Mouse (Mus musculus) liver, embryonic 11.5 days (tissue): ENCODE results near the gene Itih3. TPM values are rescaled to one million over a fixed set of nuclear protein-coding genes. Genes with fewer than 3 reads are reported as not detected.
A peak's percentile ranks its signal among the peaks of the same experiment; 100 is the strongest.

ENCODE experiments used
- ATAC-seq: fragments of 200-750 bp; cut with Nextera tagmentation; replicated peaks from 2 replicates; pipeline ENCODE4 v1.8.0; 2017; ENCODE audit warnings: moderate number of reproducible peaks, mild to moderate bottlenecking, moderate TSS enrichment, moderate library complexity; ENCODE audit not compliant: low FRiP score
- DNase-seq: peaks from one replicate; pipeline ENCODE4 v3.0.0-alpha.2; 2017; ENCODE audit warnings: low spot score
- H3K27ac ChIP-seq: fragments of 300-500 bp; sonication (generic); 2 replicates; pipeline ENCODE4 v1.5.1; 2014; ENCODE audit warnings: mild to moderate bottlenecking, low read depth, low read length, control low read depth
- H3K27me3 ChIP-seq: fragments of 300-500 bp; sonication (generic); replicated peaks from 2 replicates; pipeline ENCODE4 v1.6.1; 2014; ENCODE audit warnings: low read length, mixed read lengths; ENCODE audit not compliant: control insufficient read depth, insufficient read depth
- H3K36me3 ChIP-seq: fragments of 300-500 bp; sonication (generic); 2 replicates; pipeline ENCODE4 v1.6.1; 2014; ENCODE audit warnings: mild to moderate bottlenecking, low read length, moderate library complexity, mixed read lengths; ENCODE audit not compliant: control insufficient read depth, insufficient read depth
- H3K4me1 ChIP-seq: fragments of 300-500 bp; sonication (generic); replicated peaks from 2 replicates; pipeline ENCODE4 v1.6.1; 2014; ENCODE audit warnings: low read length, mixed read lengths; ENCODE audit not compliant: control insufficient read depth, insufficient read depth
- H3K4me2 ChIP-seq: fragments of 300-500 bp; sonication (generic); 2 replicates; pipeline ENCODE4 v1.6.1; 2014; ENCODE audit warnings: mild to moderate bottlenecking, control low read depth, moderate library complexity
- H3K4me3 ChIP-seq: fragments of 300-500 bp; sonication (generic); 2 replicates; pipeline ENCODE4 v1.5.1; 2014; ENCODE audit warnings: low read depth, low read length, control low read depth
- H3K9ac ChIP-seq: fragments of 300-500 bp; sonication (generic); 2 replicates; pipeline ENCODE4 v1.6.1; 2014; ENCODE audit warnings: low read depth, low read length, control low read depth
- H3K9me3 ChIP-seq: fragments of 300-500 bp; sonication (generic); 2 replicates; pipeline ENCODE4 v1.6.1; 2016; ENCODE audit warnings: low read length, inconsistent platforms, mixed read lengths; ENCODE audit not compliant: control insufficient read depth
- WGBS: fragments of 180-500 bp; shearing (Covaris S2); extraction: QIAGEN DNeasy Blood & Tissue Kit; methylation state at CpG from one replicate; pipeline ENCODE4 v1.1.7; 2014; 5-methylcytosine and 5-hydroxymethylcytosine counted together
- polyA plus RNA-seq: library from polyadenylated mRNA; unstranded; fragments of >200 nt; fragmentation: Nextera tagmentation; extraction: Ambion mirVana; gene quantifications from 2 replicates; pipeline ENCODE4 v1.2.1, GENCODE M21; 2014

Gene Itih3
- polyA plus RNA-seq: 57.8 and 64.8 TPM in 2 replicates

GRCm38 (mm10) chr14:30923375-30924105 lies at the start of gene Itih3:
TSS of gene Itih3 (minus strand) at chr14:30923760.
- no peak for DNase-seq
- H3K4me3 ChIP-seq: peak within 1 kb of the TSS; percentile 13; the same call in 1 of the 2 replicates
- H3K36me3 ChIP-seq: no peaks in the 10 kb centered on the region
- ATAC-seq: no peak
- H3K4me2 ChIP-seq: peak within 1 kb of the TSS; percentile 41
- H3K4me1 ChIP-seq: no peaks in the 10 kb centered on the region
- H3K9me3 ChIP-seq: no peaks in the 10 kb centered on the region
- WGBS: 46% methylated on average over 6 of the region's 6 CpGs
- no peak within 1 kb of the TSS for H3K9ac ChIP-seq
- H3K27me3 ChIP-seq: no peaks in the 10 kb centered on the region
- 0 out of 2 replicates have a peak within 1 kb of the TSS, but pooled peaks have one; percentile 21 for H3K27ac ChIP-seq

- DNase-seq (no peak), ATAC-seq (no peak)
- Histone ChIP-seq H3K36me3 (peaks cover 6% of the 10 kb centered on the region; the same call in 1 of the 2 replicates), H3K27ac (no peak overlapping the region), H3K27me3 (no peaks in the 10 kb centered on the region), H3K9me3 (no peaks in the 10 kb centered on the region), H3K4me1 (no peaks in the 10 kb centered on the region), H3K9ac (no peak overlapping the region), H3K4me3 (no peak overlapping the region), H3K4me2 (no peak overlapping the region)
- 100% methylated on average over 1 of the region's 1 CpGs for WGBS
Measured at GRCm38 (mm10) chr14:30960366-30960765, 36.8 kb upstream of the Itih3 start.

GRCm38 (mm10) chr14:30959031-30959430 lies 35.5 kb upstream of the Itih3 start:
- Histone ChIP-seq H3K4me3 (no peak overlapping the region), H3K27ac (no peak overlapping the region), H3K36me3 (peaks cover 6% of the 10 kb centered on the region; the same call in 1 of the 2 replicates), H3K4me1 (no peaks in the 10 kb centered on the region), H3K27me3 (no peaks in the 10 kb centered on the region), H3K9ac (no peak overlapping the region), H3K4me2 (no peak overlapping the region), H3K9me3 (no peaks in the 10 kb centered on the region)
- no peak for ATAC-seq
- DNase-seq: no peak
- 81% methylated on average over 4 of the region's 4 CpGs for WGBS

GRCm38 (mm10) chr14:30958517-30958916 lies 35.0 kb upstream of the Itih3 start:
- ATAC-seq (no peak), DNase-seq (no peak)

GRCm38 (mm10) chr14:30951154-30951825 lies 27.7 kb upstream of the Itih3 start, which contains the start of gene Nek4:
TSS of gene Nek4 (plus strand) at chr14:30951377.
- H3K4me2 ChIP-seq: peak within 1 kb of the TSS; percentile 89
- H3K9me3 ChIP-seq: no peaks in the 10 kb centered on the region
- H3K9ac ChIP-seq: peak within 1 kb of the TSS; percentile 84
- ATAC-seq (peak; percentile 99), DNase-seq (peak; percentile 91)
- H3K36me3 ChIP-seq: no peaks in the 10 kb centered on the region
- H3K27ac ChIP-seq: peak within 1 kb of the TSS; percentile 74
- under 1% methylated on average over 57 of the region's 57 CpGs for WGBS
- H3K4me3 ChIP-seq: peak within 1 kb of the TSS; percentile 89
- peaks cover 3% of the 10 kb centered on the region; the same call in 1 of the 2 replicates for H3K4me1 ChIP-seq
- no peaks in the 10 kb centered on the region for H3K27me3 ChIP-seq

More at GRCm38 (mm10) chr14:30958517-30958916, 35.0 kb upstream of the Itih3 start:
- no peaks in the 10 kb centered on the region for H3K27me3 ChIP-seq
- H3K27ac ChIP-seq: no peak overlapping the region
- no peak overlapping the region for H3K4me3 ChIP-seq
- no peak overlapping the region for H3K9ac ChIP-seq
- no peaks in the 10 kb centered on the region for H3K4me1 ChIP-seq
- 61% methylated on average over 2 of the region's 2 CpGs for WGBS
- no peaks in the 10 kb centered on the region for H3K9me3 ChIP-seq
- H3K36me3 ChIP-seq: peaks cover 6% of the 10 kb centered on the region; the same call in 1 of the 2 replicates
- no peak overlapping the region for H3K4me2 ChIP-seq

- ATAC-seq (no peak), DNase-seq (no peak)
- Histone ChIP-seq H3K36me3 (no peaks in the 10 kb centered on the region), H3K9ac (no peak overlapping the region), H3K27me3 (no peaks in the 10 kb centered on the region), H3K4me1 (peaks cover 3% of the 10 kb centered on the region; the same call in 1 of the 2 replicates), H3K9me3 (no peaks in the 10 kb centered on the region), H3K4me2 (no peak overlapping the region), H3K27ac (no peak overlapping the region), H3K4me3 (no peak overlapping the region)
- WGBS: 89% methylated on average over 10 of the region's 10 CpGs
Measured at GRCm38 (mm10) chr14:30949986-30950385, 26.4 kb upstream of the Itih3 start.

GRCm38 (mm10) chr14:30944745-30945144 lies 21.2 kb upstream of the Itih3 start:
- WGBS: 72% methylated on average over 2 of the region's 2 CpGs

GRCm38 (mm10) chr14:30943860-30944674 lies 20.5 kb upstream of the Itih3 start:
- DNase-seq: peak; percentile 60
- no peak overlapping the region for H3K4me3 ChIP-seq
- 55% methylated on average over 11 of the region's 11 CpGs for WGBS
- no peaks in the 10 kb centered on the region for H3K4me1 ChIP-seq
- no peak overlapping the region for H3K9ac ChIP-seq
- H3K36me3 ChIP-seq: no peaks in the 10 kb centered on the region
- no peaks in the 10 kb centered on the region for H3K27me3 ChIP-seq
- peak; percentile 11; the same call in 1 of the 2 replicates for ATAC-seq
- peak overlapping the region; percentile 71 for H3K27ac ChIP-seq
- no peaks in the 10 kb centered on the region for H3K9me3 ChIP-seq
- no peak overlapping the region for H3K4me2 ChIP-seq

More at GRCm38 (mm10) chr14:30944745-30945144, 21.2 kb upstream of the Itih3 start:
- ATAC-seq (peak; percentile 73; the same call in 1 of the 2 replicates), DNase-seq (peak; percentile 41)
- Histone ChIP-seq H3K27me3 (no peaks in the 10 kb centered on the region), H3K9me3 (no peaks in the 10 kb centered on the region), H3K9ac (no peak overlapping the region), H3K27ac (peak overlapping the region; percentile 71), H3K36me3 (no peaks in the 10 kb centered on the region), H3K4me3 (no peak overlapping the region), H3K4me1 (no peaks in the 10 kb centered on the region), H3K4me2 (no peak overlapping the region)
